Mouse (Mus musculus): ENCODE data around the gene Fmo2. TPM values are rescaled to one million over a fixed set of nuclear protein-coding genes. Genes with fewer than 3 reads are reported as not detected.

Fmo2 gene
- polyA plus RNA-seq, 1 experiment from 2014 or later = 0.39 TPM

DNA sequence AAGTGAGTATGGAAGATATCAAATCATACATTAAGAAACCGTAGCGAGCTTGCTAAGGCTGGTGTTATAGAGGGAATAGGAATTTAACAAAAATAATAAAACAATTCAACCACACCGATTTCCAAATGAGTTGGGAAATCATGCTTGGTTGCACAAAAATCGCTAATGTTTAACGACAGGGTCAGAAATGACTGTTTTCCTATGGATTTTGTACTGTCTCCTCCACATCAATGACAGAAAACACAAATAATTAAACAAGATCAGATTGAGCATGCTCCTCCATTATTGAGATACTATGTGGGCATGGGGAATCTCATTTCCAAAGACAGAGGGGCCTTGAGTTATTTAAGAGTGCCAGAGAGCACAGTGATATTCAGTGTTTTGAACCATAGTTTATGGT, 34.2 kb downstream of the Fmo2 start:
- no peak overlapping the region for H3K27ac ChIP-seq (ENCODE audit: low read depth, low read length)
- H3K4me2 ChIP-seq = no peak overlapping the region
- H3K9me3 ChIP-seq (replicated peaks; ENCODE audit: control insufficient read depth, low read length) = no peaks in the 10 kb centered on the region
- H3K4me1 ChIP-seq (ENCODE audit: control insufficient read depth, insufficient read depth, low read length) = no peaks in the 10 kb centered on the region
- 89% methylated on average over 5 of the region's 5 CpGs for WGBS (ENCODE audit: insufficient replicate concordance)
- H3K36me3 ChIP-seq (ENCODE audit: control insufficient read depth, insufficient read depth, low read length) = no peaks in the 10 kb centered on the region
- H3K4me3 ChIP-seq (ENCODE audit: low read depth, low read length) = no peak overlapping the region
- H3K27me3 ChIP-seq (ENCODE audit: control insufficient read depth, insufficient read depth, low read length) = no peaks in the 10 kb centered on the region
- no peak overlapping the region for H3K9ac ChIP-seq (ENCODE audit: low read depth, low read length)
- ATAC-seq (replicated peaks; ENCODE audit: insufficient number of reproducible peaks, low FRiP score, low TSS enrichment) = no peak

DNA sequence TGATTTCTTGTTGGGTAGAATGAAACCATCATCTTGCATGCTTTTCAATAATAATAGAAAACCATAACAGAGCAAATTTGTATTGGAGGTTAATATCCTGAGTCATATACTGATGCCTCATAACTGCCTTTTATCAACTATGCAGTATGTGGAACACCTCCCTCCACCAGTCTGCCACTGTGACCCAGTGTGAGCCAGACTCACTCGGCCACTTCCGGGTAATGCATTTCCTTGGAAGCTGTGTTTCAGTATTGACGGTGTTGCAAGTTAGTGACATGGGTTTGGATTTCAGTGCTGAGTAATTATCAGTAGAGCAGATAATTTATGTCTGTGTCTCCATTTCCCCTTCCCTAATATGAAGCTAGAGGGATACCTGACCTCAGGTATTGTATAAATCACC, 34.9 kb downstream of the Fmo2 start:
- ATAC-seq (replicated peaks; ENCODE audit: insufficient number of reproducible peaks, low FRiP score, low TSS enrichment) = no peak
- Histone ChIP-seq H3K27ac (ENCODE audit: low read depth, low read length) (no peak overlapping the region), H3K9ac (ENCODE audit: low read depth, low read length) (no peak overlapping the region), H3K4me1 (ENCODE audit: control insufficient read depth, insufficient read depth, low read length) (no peaks in the 10 kb centered on the region), H3K9me3 (replicated peaks; ENCODE audit: control insufficient read depth, low read length) (no peaks in the 10 kb centered on the region), H3K4me3 (ENCODE audit: low read depth, low read length) (no peak overlapping the region), H3K36me3 (ENCODE audit: control insufficient read depth, insufficient read depth, low read length) (no peaks in the 10 kb centered on the region), H3K4me2 (no peak overlapping the region), H3K27me3 (ENCODE audit: control insufficient read depth, insufficient read depth, low read length) (no peaks in the 10 kb centered on the region)
- WGBS (ENCODE audit: insufficient replicate concordance) = 81% methylated on average over 3 of the region's 3 CpGs

DNA sequence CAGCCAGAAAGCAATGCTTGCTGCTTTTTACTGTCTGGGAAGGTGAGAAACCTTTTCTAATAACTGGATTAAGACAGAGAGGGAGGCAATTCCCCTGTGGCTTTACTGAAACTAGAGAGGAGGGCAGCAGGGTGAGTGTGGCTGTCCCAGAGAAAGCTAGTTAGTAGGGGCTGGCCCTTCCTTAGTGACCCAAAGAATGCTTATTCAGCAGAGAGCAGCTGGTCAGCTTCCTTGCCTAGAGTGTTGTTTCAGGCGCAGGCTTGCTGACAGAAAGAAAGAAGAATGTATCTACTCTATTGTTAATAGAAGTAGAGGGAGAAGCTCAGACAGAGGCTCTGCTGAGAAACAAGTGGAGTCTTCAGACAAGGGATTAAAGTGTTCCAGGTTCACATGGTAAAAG, 36.2 kb downstream of the Fmo2 start:
- no peak for ATAC-seq (replicated peaks; ENCODE audit: insufficient number of reproducible peaks, low FRiP score, low TSS enrichment)
- 45% methylated on average over 1 of the region's 1 CpGs for WGBS (ENCODE audit: insufficient replicate concordance)
- Histone ChIP-seq H3K4me3 (ENCODE audit: low read depth, low read length) (no peak overlapping the region), H3K9me3 (replicated peaks; ENCODE audit: control insufficient read depth, low read length) (no peaks in the 10 kb centered on the region), H3K36me3 (ENCODE audit: control insufficient read depth, insufficient read depth, low read length) (no peaks in the 10 kb centered on the region), H3K9ac (ENCODE audit: low read depth, low read length) (no peak overlapping the region), H3K27ac (ENCODE audit: low read depth, low read length) (no peak overlapping the region), H3K4me1 (ENCODE audit: control insufficient read depth, insufficient read depth, low read length) (no peaks in the 10 kb centered on the region), H3K4me2 (no peak overlapping the region), H3K27me3 (ENCODE audit: control insufficient read depth, insufficient read depth, low read length) (no peaks in the 10 kb centered on the region)

DNA sequence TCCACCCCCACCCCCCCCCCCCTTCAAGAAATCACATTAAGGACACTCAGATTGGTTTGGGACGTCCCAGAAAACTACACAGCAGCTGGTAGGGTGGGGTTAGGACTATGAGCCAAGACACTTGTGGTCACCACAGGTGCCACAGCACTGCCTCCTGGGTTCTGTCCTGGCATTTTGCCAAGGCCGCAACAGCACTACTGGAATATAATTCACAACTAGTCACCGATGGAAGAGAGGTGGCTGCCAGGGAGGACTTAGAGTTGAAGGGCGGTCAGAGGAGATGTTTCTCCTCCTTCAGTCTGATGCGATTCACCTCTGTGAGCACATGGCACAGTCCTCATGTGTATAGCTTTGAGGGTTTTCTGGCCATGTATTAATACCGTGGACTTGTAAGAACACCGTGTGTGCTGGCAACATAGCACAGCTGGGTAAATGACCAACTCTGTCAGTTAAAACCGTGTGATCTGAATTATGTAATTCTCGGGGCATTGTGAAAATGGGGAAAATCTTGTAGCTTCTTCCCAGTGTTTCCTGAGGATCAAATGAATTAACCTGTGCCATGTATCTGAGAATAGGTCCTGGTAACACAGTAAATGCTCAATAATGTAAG, 38.4 kb downstream of the Fmo2 start:
- H3K27me3 ChIP-seq (ENCODE audit: control insufficient read depth, insufficient read depth, low read length) = no peaks in the 10 kb centered on the region
- no peak overlapping the region for H3K4me3 ChIP-seq (ENCODE audit: low read depth, low read length)
- 80% methylated on average over 9 of the region's 9 CpGs for WGBS (ENCODE audit: insufficient replicate concordance)
- ATAC-seq (replicated peaks; ENCODE audit: insufficient number of reproducible peaks, low FRiP score, low TSS enrichment) = no peak
- no peak overlapping the region for H3K4me2 ChIP-seq
- H3K9me3 ChIP-seq (replicated peaks; ENCODE audit: control insufficient read depth, low read length) = no peaks in the 10 kb centered on the region
- H3K27ac ChIP-seq (ENCODE audit: low read depth, low read length) = no peak overlapping the region
- H3K9ac ChIP-seq (ENCODE audit: low read depth, low read length) = no peak overlapping the region
- no peaks in the 10 kb centered on the region for H3K36me3 ChIP-seq (ENCODE audit: control insufficient read depth, insufficient read depth, low read length)
- H3K4me1 ChIP-seq (ENCODE audit: control insufficient read depth, insufficient read depth, low read length) = no peaks in the 10 kb centered on the region

DNA sequence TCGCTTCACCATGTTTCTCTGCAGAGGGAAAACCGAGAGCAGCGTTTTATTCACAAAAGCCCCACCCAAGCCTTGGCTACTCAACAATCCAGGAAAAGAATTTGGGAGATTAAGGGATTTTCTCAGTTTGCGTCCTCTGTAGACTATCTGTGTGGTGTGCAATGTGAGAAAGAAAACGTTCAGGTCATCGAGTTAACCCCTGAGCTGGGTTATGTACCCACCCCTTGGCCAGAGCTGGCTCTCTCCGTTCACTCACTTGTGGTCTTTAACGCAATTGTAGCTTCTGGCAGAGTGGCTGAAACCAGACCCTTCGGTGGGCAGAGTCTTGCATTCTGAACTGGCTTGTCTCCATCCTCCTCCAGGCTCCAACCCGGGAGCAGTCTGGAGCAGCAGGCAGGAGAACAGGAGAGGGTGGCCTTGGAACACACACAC, 39.0 kb downstream of the Fmo2 start:
- Histone ChIP-seq H3K27ac (ENCODE audit: low read depth, low read length) (no peak overlapping the region), H3K4me3 (ENCODE audit: low read depth, low read length) (no peak overlapping the region), H3K4me1 (ENCODE audit: control insufficient read depth, insufficient read depth, low read length) (no peaks in the 10 kb centered on the region), H3K9ac (ENCODE audit: low read depth, low read length) (no peak overlapping the region), H3K36me3 (ENCODE audit: control insufficient read depth, insufficient read depth, low read length) (no peaks in the 10 kb centered on the region), H3K9me3 (replicated peaks; ENCODE audit: control insufficient read depth, low read length) (no peaks in the 10 kb centered on the region), H3K4me2 (no peak overlapping the region), H3K27me3 (ENCODE audit: control insufficient read depth, insufficient read depth, low read length) (no peaks in the 10 kb centered on the region)
- no peak for ATAC-seq (replicated peaks; ENCODE audit: insufficient number of reproducible peaks, low FRiP score, low TSS enrichment)
- 68% methylated on average over 10 of the region's 10 CpGs for WGBS (ENCODE audit: insufficient replicate concordance)

DNA sequence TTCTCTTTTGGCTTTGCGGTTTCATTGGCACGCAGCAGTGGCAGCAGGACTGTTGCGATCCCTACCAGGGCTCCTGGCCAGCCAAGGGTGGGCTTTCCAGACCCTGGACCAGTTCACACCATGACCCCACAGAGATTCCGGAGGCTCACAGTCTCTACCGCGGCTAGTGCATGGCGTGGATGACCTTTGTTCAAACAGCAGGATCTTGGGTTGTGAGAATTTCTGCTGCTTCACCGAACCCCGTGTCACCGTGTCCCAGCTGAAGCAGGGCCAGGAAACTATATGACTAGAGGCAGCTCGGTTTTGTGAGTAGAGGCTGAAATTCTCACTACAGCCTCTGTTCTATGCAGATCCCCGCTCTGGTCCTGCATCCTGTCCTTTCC, 39.8 kb downstream of the Fmo2 start:
- ATAC-seq (replicated peaks; ENCODE audit: insufficient number of reproducible peaks, low FRiP score, low TSS enrichment) = no peak
- Histone ChIP-seq H3K9ac (ENCODE audit: low read depth, low read length) (no peak overlapping the region), H3K27me3 (ENCODE audit: control insufficient read depth, insufficient read depth, low read length) (no peaks in the 10 kb centered on the region), H3K36me3 (ENCODE audit: control insufficient read depth, insufficient read depth, low read length) (no peaks in the 10 kb centered on the region), H3K27ac (ENCODE audit: low read depth, low read length) (no peak overlapping the region), H3K9me3 (replicated peaks; ENCODE audit: control insufficient read depth, low read length) (no peaks in the 10 kb centered on the region), H3K4me1 (ENCODE audit: control insufficient read depth, insufficient read depth, low read length) (no peaks in the 10 kb centered on the region), H3K4me2 (no peak overlapping the region), H3K4me3 (ENCODE audit: low read depth, low read length) (no peak overlapping the region)
- WGBS (ENCODE audit: insufficient replicate concordance) = 81% methylated on average over 12 of the region's 12 CpGs

DNA sequence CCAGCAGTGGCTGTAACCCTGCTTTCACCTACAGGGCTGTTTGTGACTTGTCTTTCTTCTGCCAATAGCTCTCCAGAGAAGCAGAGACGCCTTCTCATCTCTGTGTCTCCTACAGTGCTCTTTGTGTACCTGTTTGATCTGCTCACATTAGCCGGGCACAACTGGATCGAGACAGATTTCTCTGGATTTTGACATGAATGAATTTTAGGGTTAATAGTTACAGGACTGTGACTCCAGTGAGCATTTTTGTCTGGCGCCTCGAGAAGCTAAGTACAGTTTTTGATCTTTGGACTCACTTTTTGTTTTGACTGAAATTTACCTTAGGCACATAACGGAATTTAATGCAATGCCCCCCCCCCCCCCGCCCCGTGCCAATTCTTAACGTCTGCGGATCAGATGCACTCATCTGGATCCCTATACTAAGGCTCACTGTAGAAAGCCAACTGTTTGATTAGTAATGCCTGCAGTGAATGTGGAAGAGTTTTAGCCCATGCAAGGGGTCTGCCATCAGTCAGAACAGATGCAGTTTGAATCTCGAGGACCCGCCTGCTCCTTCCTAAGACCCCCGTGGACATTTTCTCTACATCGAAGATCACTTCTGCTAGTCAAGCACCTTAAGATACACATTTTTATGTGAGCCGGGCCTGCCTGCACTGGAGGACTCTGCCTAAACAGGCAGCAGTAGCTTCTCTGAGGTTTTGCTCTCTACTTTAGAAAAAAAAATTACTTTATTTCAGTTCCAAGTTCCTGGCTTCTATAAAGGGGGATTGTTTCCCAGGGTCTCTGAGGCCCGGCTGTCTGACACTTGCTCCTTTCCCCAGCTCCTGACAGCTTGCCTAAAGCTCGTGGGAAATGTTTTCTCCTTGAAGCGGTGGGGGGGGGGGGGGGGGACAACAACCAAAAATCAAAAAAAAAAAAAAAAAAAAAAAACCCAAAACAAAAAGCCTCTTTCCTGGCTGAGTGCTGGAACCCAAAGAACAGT, 40.5 kb downstream of the Fmo2 start:
- Histone ChIP-seq H3K4me2 (no peak overlapping the region), H3K27ac (ENCODE audit: low read depth, low read length) (no peak overlapping the region), H3K4me3 (ENCODE audit: low read depth, low read length) (no peak overlapping the region), H3K9ac (ENCODE audit: low read depth, low read length) (no peak overlapping the region), H3K27me3 (ENCODE audit: control insufficient read depth, insufficient read depth, low read length) (no peaks in the 10 kb centered on the region), H3K9me3 (replicated peaks; ENCODE audit: control insufficient read depth, low read length) (no peaks in the 10 kb centered on the region), H3K4me1 (ENCODE audit: control insufficient read depth, insufficient read depth, low read length) (no peaks in the 10 kb centered on the region), H3K36me3 (ENCODE audit: control insufficient read depth, insufficient read depth, low read length) (no peaks in the 10 kb centered on the region)
- WGBS (ENCODE audit: insufficient replicate concordance) = 75% methylated on average over 18 of the region's 18 CpGs
- no peak for ATAC-seq (replicated peaks; ENCODE audit: insufficient number of reproducible peaks, low FRiP score, low TSS enrichment)

DNA sequence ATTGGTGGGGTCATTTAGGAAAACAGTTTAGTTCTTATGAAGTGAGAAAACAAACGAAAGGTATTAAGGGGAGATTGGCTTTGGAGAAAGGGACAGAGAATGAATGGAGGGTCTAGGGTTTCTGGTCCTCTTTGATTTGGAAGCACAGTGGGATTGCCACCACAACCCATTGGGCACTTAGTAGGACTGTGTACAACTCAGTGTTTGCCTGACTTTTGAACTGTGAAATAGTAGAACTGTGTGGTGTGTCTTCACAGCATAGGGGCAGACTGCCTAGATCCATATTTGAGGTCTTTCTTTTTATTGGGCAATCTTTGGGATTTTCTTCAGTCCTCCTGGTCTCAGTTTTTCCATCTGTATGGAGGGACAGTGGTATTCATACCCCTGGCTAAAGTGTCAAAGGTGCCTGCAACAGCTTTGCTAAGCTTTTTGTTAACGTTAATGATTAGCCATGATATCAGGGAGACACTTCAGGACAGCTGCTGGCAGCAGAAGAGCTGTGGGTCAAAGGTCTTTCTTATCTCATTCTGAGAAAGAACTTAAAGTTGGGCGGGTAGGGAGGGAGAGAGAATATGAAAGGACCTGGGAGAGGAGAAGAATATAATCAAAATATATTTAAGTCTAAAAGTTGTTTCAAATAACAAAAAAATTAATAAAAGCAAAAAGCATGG, 44.6 kb downstream of the Fmo2 start:
- no peak overlapping the region for H3K9ac ChIP-seq (ENCODE audit: low read depth, low read length)
- no peak overlapping the region for H3K27ac ChIP-seq (ENCODE audit: low read depth, low read length)
- no peaks in the 10 kb centered on the region for H3K36me3 ChIP-seq (ENCODE audit: control insufficient read depth, insufficient read depth, low read length)
- H3K9me3 ChIP-seq (replicated peaks; ENCODE audit: control insufficient read depth, low read length) = no peaks in the 10 kb centered on the region
- H3K4me1 ChIP-seq (ENCODE audit: control insufficient read depth, insufficient read depth, low read length) = no peaks in the 10 kb centered on the region
- no peak overlapping the region for H3K4me2 ChIP-seq
- ATAC-seq (replicated peaks; ENCODE audit: insufficient number of reproducible peaks, low FRiP score, low TSS enrichment) = no peak
- H3K4me3 ChIP-seq (ENCODE audit: low read depth, low read length) = no peak overlapping the region
- no peaks in the 10 kb centered on the region for H3K27me3 ChIP-seq (ENCODE audit: control insufficient read depth, insufficient read depth, low read length)
- WGBS (ENCODE audit: insufficient replicate concordance) = 33% methylated on average over 3 of the region's 3 CpGs

Measured in heart, embryonic 11.5 days (tissue).